Mouse (Mus musculus): ENCODE measurements around the gene Ermap.

DNA sequence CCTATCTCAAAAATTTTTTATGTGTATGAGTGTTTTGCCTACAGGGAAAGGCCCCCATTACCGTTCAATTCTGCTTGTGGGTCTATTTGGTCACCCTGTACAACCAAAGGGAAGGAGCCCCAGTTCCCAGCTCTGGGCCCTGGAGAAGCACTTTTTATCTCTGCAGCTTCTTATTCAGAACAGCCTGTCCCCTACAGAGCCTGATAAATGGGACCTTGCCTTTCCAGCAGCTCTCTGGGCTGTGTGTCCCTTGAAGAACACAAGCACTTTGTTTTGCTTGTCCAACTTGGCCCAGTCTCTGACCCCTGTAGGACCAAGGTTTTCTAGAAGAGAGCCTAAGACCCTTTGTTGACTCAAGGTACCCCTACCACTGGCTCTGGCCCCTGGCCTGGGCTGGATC, 60.7 kb downstream of the Ermap start:
- TF ChIP-seq CTCF (conservative IDR thresholded peaks at IDR 0.05; ENCODE audit: insufficient read depth, insufficient read length, low read depth, low read length) (no peak), POLR2A (IDR thresholded peaks at IDR 0.05; ENCODE audit: low read depth, low read length) (no peak)

Data from kidney, adult 2 months (tissue).